Mouse (Mus musculus) sigmoid colon, adult 10 weeks (tissue): ENCODE measurements around the gene Car10. TPM values are rescaled to one million over a fixed set of nuclear protein-coding genes. Genes with fewer than 3 reads are reported as not detected.

Source experiments
- polyA plus RNA-seq: library from polyadenylated mRNA; stranded (reverse); fragments of 350-450 nt; fragmentation: Illumina TruSeq; extraction: RNeasy Lipid Tissue Mini Kit (QIAGEN cat#74804); gene quantifications from one replicate; pipeline ENCODE4 v1.2.3, GENCODE M21; 2014; ENCODE audit warnings: low read depth, low replicate concordance

Gene Car10
- polyA plus RNA-seq: 0.35 TPM

GRCm38 (mm10) chr11:93097941-93098828, at the start of gene Car10:
Gene Car10, plus strand, starts transcription at chr11:93098028.

